ENCODE assay signal across 9 mouse cellular contexts in genomic region chr13:41336260-41336659, GRCm38 (mm10).
DNase-seq lines count a peak whose midpoint lies in the region; ATAC-seq lines count a peak whose summit lies in the region.
"Had no signal": no experiment of that assay in that cellular context is flagged by ENCODE, and none has a peak within 500 bp of the region (broad histone marks: within the 10 kb centered on the region; RNA-seq: fewer than 3 reads in every experiment).

No protein-coding gene starts in this region.

- ATAC-seq in heart, embryonic 16.5 days (replicated peaks; ENCODE audit: extremely low read depth, insufficient read depth, low FRiP score) = peak; percentile 84
- 0 out of 2 replicates have a peak, but pooled peaks have one; percentile 21 for ATAC-seq in limb, embryonic 15.5 days (ENCODE audit: insufficient number of reproducible peaks, low FRiP score, low TSS enrichment, low read depth)
- no peak for ATAC-seq in erythroblast, adult 5-6 weeks (replicated peaks; ENCODE audit: low FRiP score, poor library complexity, severe bottlenecking)

- H3K9ac ChIP-seq in heart, embryonic 16.5 days (ENCODE audit: low read length) = peak overlapping the region; percentile 45; the same call in 1 of the 2 replicates
- no peak overlapping the region for H3K9ac ChIP-seq in limb, embryonic 15.5 days
- H3K9ac ChIP-seq: limb, embryonic 13.5 days had no signal

- DNase-seq in 3T3-L1 (ENCODE audit: low read depth, low spot score) = peak; percentile 31
- peak; percentile 87 for DNase-seq in adrenal gland, postnatal 25 days
- no peak for DNase-seq in T-cell, adult 2 months (ENCODE audit: low spot score)
- DNase-seq in c-Kit-positive CD71-positive TER-119-positive erythroid progenitor cells, embryonic 14.5 days (ENCODE audit: low spot score) = no peak
- DNase-seq in thymus, postnatal 0 days (ENCODE audit: low spot score) = no peak

- H3K9me3 ChIP-seq in heart, embryonic 16.5 days (replicated peaks; ENCODE audit: control insufficient read depth, low read length) = no peaks in the 10 kb centered on the region
- H3K9me3 ChIP-seq in limb, embryonic 15.5 days = no peaks in the 10 kb centered on the region
- H3K9me3 ChIP-seq: limb, embryonic 13.5 days had no signal

- H3K36me3 ChIP-seq in heart, embryonic 16.5 days (ENCODE audit: control insufficient read depth, insufficient read depth) = peaks cover 7% of the 10 kb centered on the region
- peaks cover 22% of the 10 kb centered on the region for H3K36me3 ChIP-seq in limb, embryonic 15.5 days

- WGBS in heart, embryonic 16.5 days = 14% methylated on average over 6 of the region's 6 CpGs
- 61% methylated on average over 6 of the region's 6 CpGs for WGBS in limb, embryonic 15.5 days

- H3K4me3 ChIP-seq in heart, embryonic 16.5 days (ENCODE audit: low read length) = no peak overlapping the region
- no peak overlapping the region for H3K4me3 ChIP-seq in limb, embryonic 15.5 days
- H3K4me3 ChIP-seq: limb, embryonic 13.5 days had no signal

- H3K4me1 ChIP-seq in heart, embryonic 16.5 days (ENCODE audit: control insufficient read depth, insufficient read depth, low read length) = peaks cover 68% of the 10 kb centered on the region
- H3K4me1 ChIP-seq in limb, embryonic 15.5 days = peaks cover 26% of the 10 kb centered on the region

- H3K27me3 ChIP-seq in heart, embryonic 16.5 days (ENCODE audit: control insufficient read depth, insufficient read depth, low read length) = no peaks in the 10 kb centered on the region
- H3K27me3 ChIP-seq in limb, embryonic 15.5 days = no peaks in the 10 kb centered on the region
- H3K27me3 ChIP-seq: limb, embryonic 13.5 days had no signal

- peak overlapping the region; percentile 37; the same call in 1 of the 2 replicates for H3K4me2 ChIP-seq in heart, embryonic 16.5 days (ENCODE audit: low read depth, low read length)
- H3K4me2 ChIP-seq in limb, embryonic 15.5 days = no peak overlapping the region
- H3K4me2 ChIP-seq: limb, embryonic 13.5 days had no signal

- H3K27ac ChIP-seq in heart, embryonic 16.5 days (ENCODE audit: low read length) = peak overlapping the region; percentile 99
- 0 out of 2 replicates have a peak overlapping the region, but pooled peaks have one; percentile 6 for H3K27ac ChIP-seq in limb, embryonic 15.5 days
- H3K27ac ChIP-seq: limb, embryonic 13.5 days had no signal

Comparison
In these comparisons a context has a peak if more than half of its experiments do, and no peak if none do; other contexts are left out.
1. DNase-seq: peak in 3T3-L1 (single experiment) and adrenal gland, postnatal 25 days (single experiment); none in T-cell, adult 2 months (single experiment), c-Kit-positive CD71-positive TER-119-positive erythroid progenitor cells, embryonic 14.5 days (single experiment) and thymus, postnatal 0 days (single experiment).